Mouse (Mus musculus) heart, adult 11 months (tissue): Measurements from ENCODE around the gene Gm6882.
"Not testable (repeated sequence)": the region's sequence is repeated elsewhere in the genome, so short reads cannot be mapped to it uniquely, and the experiment has no call there.

Source experiments
- DNase-seq: peaks from one replicate; pipeline ENCODE4 v3.0.0; 2022

The Gm6882 gene

DNA sequence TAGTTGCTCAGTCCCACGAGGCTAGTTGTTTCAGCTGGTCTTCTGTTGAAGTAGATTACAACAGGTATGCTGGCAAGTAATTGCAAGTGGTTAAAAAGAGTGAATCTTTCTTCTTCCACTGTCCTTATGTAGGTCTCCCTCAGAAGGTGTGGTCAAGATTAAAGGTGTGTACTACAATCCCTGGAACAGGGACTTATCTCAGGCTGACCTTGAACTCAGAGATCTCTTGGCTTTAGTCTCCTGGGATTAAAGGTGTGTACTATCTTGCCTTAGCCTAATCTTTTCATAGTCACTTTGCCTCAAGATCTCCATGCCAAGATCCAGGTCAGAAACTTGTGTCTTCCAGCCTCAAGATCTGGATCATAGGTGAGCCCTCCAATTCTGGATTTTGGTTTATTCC lies at the start of gene Gm6882:
Gene Gm6882, minus strand, starts transcription at position 101 of the 400 bp plus-strand sequence.
- DNase-seq = not testable (repeated sequence)
